Mouse (Mus musculus) NIH3T3 (cell line): Measurements from ENCODE around the gene Cdipt.

ENCODE experiments used
- DNase-seq: peaks from one replicate; pipeline ENCODE4 v3.0.0-alpha.2; 2012; ENCODE audit warnings: low read depth

The Cdipt gene

GRCm38 (mm10) chr7:127024755-127025555 is 49.2 kb downstream of the Cdipt start:
- DNase-seq = peak; percentile 88

GRCm38 (mm10) chr7:127025556-127026160 is 49.9 kb downstream of the Cdipt start:
- DNase-seq = peak; percentile 62

- DNase-seq = no peak
These were observed 50.5 kb downstream of the Cdipt start for GRCm38 (mm10) chr7:127026161-127026600.

GRCm38 (mm10) chr7:127026616-127026983 is 50.9 kb downstream of the Cdipt start:
- DNase-seq = no peak

- DNase-seq = peak; percentile 99
These were observed 51.4 kb downstream of the Cdipt start, which contains the start of gene Maz for GRCm38 (mm10) chr7:127026984-127027726. Gene Maz, minus strand, starts transcription at chr7:127027037.

GRCm38 (mm10) chr7:127027885-127028284 is 52.2 kb downstream of the Cdipt start:
- DNase-seq = no peak
